Mouse (Mus musculus) spleen, postnatal 14 days (tissue): ENCODE measurements around the gene Pdzd7.

Experiments
- DNase-seq, 2 experiments: peaks; one replicate each; pipeline ENCODE4 v3.0.0; 2021 to 2022; ENCODE audit warnings: low spot score in 2 of 2

Pdzd7 gene

GRCm38 (mm10) chr19:45045651-45046050, at the start of gene Pdzd7:
Gene Pdzd7, minus strand, starts transcription at chr19:45045717.
- DNase-seq = no peak

- peak in 1 of 2 experiments; percentile 47 for DNase-seq
These were observed 36.5 kb upstream of the Pdzd7 start for GRCm38 (mm10) chr19:45081841-45082550.

GRCm38 (mm10) chr19:45081279-45081678, 35.8 kb upstream of the Pdzd7 start:
- DNase-seq = peak; percentile 45 to 70

GRCm38 (mm10) chr19:45080711-45081110, 35.2 kb upstream of the Pdzd7 start:
- DNase-seq = no peak

GRCm38 (mm10) chr19:45079769-45080515, 34.4 kb upstream of the Pdzd7 start:
- DNase-seq = peak in 1 of 2 experiments; percentile 26

- no peak for DNase-seq
These were observed 33.7 kb upstream of the Pdzd7 start for GRCm38 (mm10) chr19:45078971-45079764.

- DNase-seq = no peak
These were observed 32.5 kb upstream of the Pdzd7 start for GRCm38 (mm10) chr19:45077742-45078645.

- DNase-seq = peak; percentile 26
These were observed 31.3 kb upstream of the Pdzd7 start for GRCm38 (mm10) chr19:45076586-45077510.

- no peak for DNase-seq
These were observed 30.6 kb upstream of the Pdzd7 start for GRCm38 (mm10) chr19:45076036-45076575.

GRCm38 (mm10) chr19:45075323-45076035, 30.0 kb upstream of the Pdzd7 start:
- no peak for DNase-seq

- peak; percentile 86 to 89 for DNase-seq
These were observed 29.2 kb upstream of the Pdzd7 start, which contains the start of gene Kazald1 for GRCm38 (mm10) chr19:45074580-45075322. Gene Kazald1, plus strand, starts transcription at chr19:45075241.

GRCm38 (mm10) chr19:45073871-45074542, 28.5 kb upstream of the Pdzd7 start:
- peak; percentile 83 to 91 for DNase-seq

- DNase-seq = no peak
These were observed 22.4 kb upstream of the Pdzd7 start for GRCm38 (mm10) chr19:45067758-45068510.

GRCm38 (mm10) chr19:45067170-45067569, 21.7 kb upstream of the Pdzd7 start:
- no peak for DNase-seq

GRCm38 (mm10) chr19:45065226-45065625, 19.7 kb upstream of the Pdzd7 start:
- DNase-seq = no peak

GRCm38 (mm10) chr19:45063565-45064292, 18.2 kb upstream of the Pdzd7 start:
- peak in 1 of 2 experiments; percentile 49 for DNase-seq
